Mouse (Mus musculus) cerebellum, adult 2 months (tissue): ENCODE measurements at regions not wholly inside any gene's neighbourhood (a gene's known extent, or its start where the extent isn't known, plus 50 kb on each side); places are given as distances from the start of the nearest gene placed in this dataset.

Experiments
- CTCF ChIP-seq: fragments of 200-500 bp; IDR thresholded peaks from 2 replicates; pipeline ENCODE4 v1.5.1; 2011; ENCODE audit warnings: low read depth, mild to moderate bottlenecking, control low read depth, low read length, moderate library complexity, borderline replicate concordance; ENCODE audit not compliant: insufficient read depth
- POLR2A ChIP-seq: fragments of 200-500 bp; IDR thresholded peaks from 2 replicates; pipeline ENCODE4 v1.6.1; 2011; ENCODE audit warnings: low read length, control low read depth, borderline replicate concordance; ENCODE audit not compliant: insufficient read depth

- TF ChIP-seq POLR2A (no peak), CTCF (no peak)
Observed at GRCm38 (mm10) chr13:32536241-32536640, 197.7 kb upstream of the Gmds start.
